Mouse (Mus musculus) layer of hippocampus, adult 2 months (tissue): Measurements from ENCODE around the gene C1qtnf5. TPM values are rescaled to one million over a fixed set of nuclear protein-coding genes. Genes with fewer than 3 reads are reported as not detected.
A peak's percentile ranks its signal among the peaks of the same experiment; 100 is the strongest.
"Not testable (repeated sequence)": the region's sequence is repeated elsewhere in the genome, so short reads cannot be mapped to it uniquely, and the experiment has no call there.

Experiments used
- DNase-seq, 2 experiments: peaks; one replicate each; pipeline ENCODE4 v3.0.0; 2022; ENCODE audit warnings: low spot score in 2 of 2
- H3K27ac ChIP-seq: fragments of 200-600 bp; 2 replicates; pipeline ENCODE4 v1.8.1; 2022
- H3K4me3 ChIP-seq: fragments of 200-600 bp; 2 replicates; pipeline ENCODE4 v1.8.1; 2022; ENCODE audit warnings: mild to moderate bottlenecking
- CTCF ChIP-seq: fragments of 200-600 bp; conservative IDR thresholded peaks from 2 replicates; pipeline ENCODE4 v1.8.1; 2022; ENCODE audit warnings: antibody characterized with exemption, mild to moderate bottlenecking, moderate library complexity
- total RNA-seq, 2 experiments: library from RNA; stranded (reverse); gene quantifications; 2 replicates each; pipeline ENCODE4 v1.2.3; 2021

C1qtnf5 gene
- total RNA-seq, 2 experiments from 2014 or later = 12.3 to 14.4 TPM

DNA sequence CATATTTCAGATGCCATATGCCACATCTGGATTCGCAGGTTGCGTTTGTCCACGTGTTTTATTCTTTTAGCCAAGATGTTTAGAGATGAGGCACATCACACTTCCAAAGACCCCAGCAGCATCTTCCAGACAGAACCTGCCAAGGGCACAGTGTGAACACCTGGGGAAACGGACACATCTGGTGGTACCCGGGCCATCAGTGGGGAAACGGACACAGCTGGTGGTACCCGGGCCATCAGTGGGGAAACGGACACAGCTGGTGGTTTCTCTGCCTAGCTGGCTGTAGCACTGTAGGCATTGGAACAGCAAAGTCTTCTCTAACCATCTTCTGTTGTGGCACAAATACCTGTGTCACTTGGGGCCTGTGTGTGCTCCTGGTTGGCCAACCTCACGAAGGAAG is 11.3 kb upstream of the C1qtnf5 start:
- Histone ChIP-seq H3K4me3 (no peak overlapping the region), H3K27ac (peak overlapping the region; percentile 93)
- no peak for DNase-seq
- no peak for TF ChIP-seq CTCF

DNA sequence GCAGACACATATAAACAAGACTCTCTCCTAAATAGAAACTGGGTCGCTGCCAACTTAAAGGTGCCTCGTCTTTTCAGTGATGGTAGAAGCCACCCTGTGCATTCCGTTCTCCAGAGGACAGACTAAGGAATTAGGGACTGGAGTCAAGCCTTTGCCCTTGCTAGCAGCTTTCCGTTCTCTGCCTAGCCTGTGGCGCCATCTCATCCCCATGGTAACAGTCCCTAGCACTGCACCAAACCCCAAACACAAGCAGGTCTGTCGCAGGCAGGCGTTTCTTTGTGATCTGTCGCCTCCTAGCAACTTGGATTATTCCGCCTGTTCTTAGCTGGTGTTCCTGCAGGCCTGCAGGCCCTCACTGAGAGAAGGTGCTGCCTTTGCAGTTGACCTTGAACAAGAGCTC is 10.5 kb upstream of the C1qtnf5 start:
- TF ChIP-seq CTCF = no peak
- peak; percentile 54 to 76 for DNase-seq
- Histone ChIP-seq H3K4me3 (no peak overlapping the region), H3K27ac (peak overlapping the region; percentile 93)

DNA sequence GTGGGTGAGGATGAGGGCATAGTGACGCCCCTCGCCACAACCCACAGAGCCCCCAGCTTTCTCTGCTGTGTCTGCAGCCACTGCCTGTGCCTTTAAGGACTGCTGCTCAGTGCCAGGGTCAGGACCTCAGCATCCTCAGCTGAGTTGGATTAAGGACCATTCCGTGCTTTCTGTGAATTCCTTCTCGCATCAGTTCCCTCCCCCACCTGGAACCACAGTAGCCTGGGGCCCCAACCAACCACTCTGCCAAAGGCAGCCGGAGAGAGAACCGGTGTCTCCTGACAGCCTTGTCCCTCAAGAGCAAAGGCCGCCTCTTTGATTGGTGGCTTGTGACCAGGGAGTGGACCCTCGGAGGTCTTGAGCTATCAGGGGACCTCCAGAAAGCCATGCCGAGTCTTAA is 5.6 kb upstream of the C1qtnf5 start, which contains the start of gene Mfrp:
Gene Mfrp, plus strand, starts transcription at position 240 of the 400 bp plus-strand sequence.
- TF ChIP-seq CTCF = no peak
- DNase-seq = no peak
- no peak within 1 kb of the TSS for H3K27ac ChIP-seq
- H3K4me3 ChIP-seq = no peak within 1 kb of the TSS

DNA sequence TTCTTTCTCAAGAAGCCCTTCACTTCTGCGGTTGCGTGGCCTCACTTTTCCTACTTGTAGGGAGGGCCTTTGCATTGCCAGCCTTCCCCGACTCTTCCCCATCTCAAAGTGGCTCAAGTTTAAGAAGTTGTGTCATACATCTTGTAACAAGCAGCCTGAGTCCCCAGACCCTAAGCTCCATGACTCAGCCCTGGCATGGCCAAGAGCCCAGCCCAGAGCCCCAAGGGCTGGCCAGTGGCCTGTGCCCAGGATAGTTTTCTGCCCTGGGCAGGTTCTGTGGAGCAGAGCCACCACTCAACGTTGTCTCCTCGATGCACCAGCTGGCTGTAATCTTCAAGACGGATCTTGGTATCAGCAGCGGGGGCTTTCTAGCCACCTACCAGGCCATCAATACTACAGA is 2.2 kb upstream of the C1qtnf5 start:
- Histone ChIP-seq H3K27ac (no peak overlapping the region), H3K4me3 (no peak overlapping the region)
- no peak for DNase-seq
- no peak for TF ChIP-seq CTCF

DNA sequence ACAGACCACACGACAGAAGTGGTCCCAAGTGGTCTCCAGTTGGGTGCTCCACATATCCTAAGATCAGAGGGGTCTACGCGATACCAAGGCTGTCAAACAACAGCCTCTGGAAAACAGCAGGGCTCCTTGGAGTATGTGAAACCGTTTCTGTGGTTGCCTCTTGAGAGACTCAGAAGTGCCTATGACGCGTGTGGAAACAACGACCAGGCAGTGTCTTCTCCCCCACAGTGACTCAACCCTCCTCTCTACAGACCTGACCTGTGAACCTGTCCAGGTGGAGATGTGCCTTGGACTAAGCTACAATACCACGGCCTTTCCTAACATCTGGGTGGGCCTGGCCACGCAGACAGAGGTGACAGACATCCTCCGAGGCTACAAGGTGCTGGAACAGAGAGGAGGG is 1.3 kb upstream of the C1qtnf5 start:
- DNase-seq = no peak
- no peak overlapping the region for H3K4me3 ChIP-seq
- no peak overlapping the region; the same call in 1 of the 2 replicates for H3K27ac ChIP-seq
- no peak for TF ChIP-seq CTCF

DNA sequence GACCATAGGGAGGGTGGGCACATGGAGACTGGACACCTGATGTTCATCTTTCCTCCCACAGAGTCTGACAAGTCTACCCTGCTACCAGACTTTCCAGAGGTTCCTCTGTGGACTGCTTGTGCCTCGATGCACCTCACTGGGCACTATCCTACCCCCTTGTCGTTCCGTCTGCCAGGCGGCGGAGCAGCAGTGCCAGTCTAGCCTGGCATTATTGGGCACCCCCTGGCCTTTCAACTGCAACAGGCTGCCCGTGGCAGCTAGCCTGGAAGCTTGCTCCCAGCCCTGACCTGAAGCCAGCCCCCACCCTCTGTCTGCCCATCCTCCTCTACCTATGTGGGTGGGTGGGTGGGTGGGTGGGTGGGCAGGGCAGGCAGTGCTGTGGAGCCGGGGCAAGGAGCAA is 863 bp upstream of the C1qtnf5 start:
- no peak overlapping the region for H3K4me3 ChIP-seq
- DNase-seq = no peak
- peak overlapping the region; percentile 83; the same call in 1 of the 2 replicates for H3K27ac ChIP-seq
- no peak for TF ChIP-seq CTCF

DNA sequence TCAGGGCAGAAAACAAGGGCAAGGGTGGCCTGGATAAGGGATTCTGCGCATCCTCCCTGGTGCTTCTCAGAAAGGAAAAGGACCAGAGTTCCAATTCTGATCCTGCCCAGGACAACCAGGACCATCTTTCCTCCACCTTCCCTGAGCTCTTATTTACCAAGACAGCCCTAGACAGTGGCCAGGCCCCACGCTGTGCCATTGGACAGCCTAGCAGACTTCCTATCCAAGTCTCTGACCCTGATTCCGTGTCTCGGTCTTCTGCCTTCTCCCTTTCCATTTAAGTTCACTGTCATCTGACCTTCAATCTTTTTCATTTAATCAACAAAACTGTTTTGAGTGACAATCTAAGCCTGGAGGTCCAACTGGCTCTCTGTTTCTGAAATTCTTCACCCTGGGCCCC is 449 bp upstream of the C1qtnf5 start:
- no peak overlapping the region; the same call in 1 of the 2 replicates for H3K4me3 ChIP-seq
- peak overlapping the region; percentile 83 for H3K27ac ChIP-seq
- TF ChIP-seq CTCF = no peak
- DNase-seq = no peak

DNA sequence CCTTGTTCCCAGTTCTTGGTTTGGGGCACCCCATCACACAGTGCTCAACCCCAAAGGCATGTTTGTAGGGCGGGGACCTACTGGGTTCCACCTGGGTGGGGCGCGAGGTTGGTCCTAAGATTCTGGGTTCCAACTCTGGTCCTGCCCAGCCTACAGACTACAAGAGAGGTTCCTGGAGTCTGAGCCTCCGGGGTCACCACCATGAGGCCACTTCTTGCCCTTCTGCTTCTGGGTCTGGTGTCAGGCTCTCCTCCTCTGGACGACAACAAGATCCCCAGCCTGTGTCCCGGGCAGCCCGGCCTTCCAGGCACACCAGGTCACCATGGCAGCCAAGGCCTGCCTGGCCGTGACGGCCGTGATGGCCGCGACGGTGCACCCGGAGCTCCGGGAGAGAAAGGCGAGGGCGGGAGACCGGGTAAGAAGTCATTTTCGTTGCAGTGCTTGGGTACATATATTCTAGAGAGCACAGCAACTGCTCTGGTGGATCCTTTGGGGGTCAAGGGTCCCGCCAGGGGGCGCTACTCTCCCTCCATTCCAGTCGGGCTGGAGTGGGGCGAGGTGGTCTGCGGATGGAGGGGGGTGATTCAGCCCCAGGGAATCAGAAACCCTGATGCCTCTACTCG is 623 bp downstream of the C1qtnf5 start:
- peak; percentile 78 for TF ChIP-seq CTCF
- Histone ChIP-seq H3K27ac (peak overlapping the region; percentile 83), H3K4me3 (peak overlapping the region; percentile 17)
- peak in 1 of 2 experiments; percentile 64 for DNase-seq

DNA sequence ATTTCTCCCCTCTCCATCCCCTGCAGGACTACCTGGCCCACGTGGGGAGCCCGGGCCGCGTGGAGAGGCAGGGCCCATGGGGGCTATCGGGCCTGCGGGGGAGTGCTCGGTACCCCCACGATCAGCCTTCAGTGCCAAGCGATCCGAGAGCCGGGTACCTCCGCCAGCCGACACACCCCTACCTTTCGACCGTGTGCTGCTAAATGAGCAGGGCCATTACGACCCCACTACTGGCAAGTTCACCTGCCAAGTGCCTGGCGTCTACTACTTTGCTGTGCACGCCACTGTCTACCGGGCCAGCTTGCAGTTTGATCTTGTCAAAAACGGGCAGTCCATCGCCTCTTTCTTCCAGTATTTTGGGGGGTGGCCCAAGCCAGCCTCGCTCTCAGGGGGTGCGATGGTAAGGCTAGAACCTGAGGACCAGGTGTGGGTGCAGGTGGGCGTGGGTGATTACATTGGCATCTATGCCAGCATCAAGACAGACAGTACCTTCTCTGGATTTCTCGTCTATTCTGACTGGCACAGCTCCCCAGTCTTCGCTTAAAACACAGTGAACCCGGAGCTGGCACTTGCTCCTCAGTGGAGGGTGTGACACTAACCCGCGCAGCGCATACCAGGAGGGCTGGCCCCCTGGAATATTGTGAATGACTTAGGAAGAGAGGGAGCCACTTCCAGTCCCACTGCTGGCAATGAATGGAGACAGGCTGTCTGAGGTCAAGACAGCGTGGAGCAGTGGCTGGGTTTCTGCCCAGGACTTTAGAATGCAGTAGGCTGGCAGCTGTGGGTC is 1.4 kb downstream of the C1qtnf5 start:
- no peak for TF ChIP-seq CTCF
- Histone ChIP-seq H3K27ac (peak overlapping the region; percentile 83; the same call in 1 of the 2 replicates), H3K4me3 (peak overlapping the region; percentile 17)
- no peak for DNase-seq

DNA sequence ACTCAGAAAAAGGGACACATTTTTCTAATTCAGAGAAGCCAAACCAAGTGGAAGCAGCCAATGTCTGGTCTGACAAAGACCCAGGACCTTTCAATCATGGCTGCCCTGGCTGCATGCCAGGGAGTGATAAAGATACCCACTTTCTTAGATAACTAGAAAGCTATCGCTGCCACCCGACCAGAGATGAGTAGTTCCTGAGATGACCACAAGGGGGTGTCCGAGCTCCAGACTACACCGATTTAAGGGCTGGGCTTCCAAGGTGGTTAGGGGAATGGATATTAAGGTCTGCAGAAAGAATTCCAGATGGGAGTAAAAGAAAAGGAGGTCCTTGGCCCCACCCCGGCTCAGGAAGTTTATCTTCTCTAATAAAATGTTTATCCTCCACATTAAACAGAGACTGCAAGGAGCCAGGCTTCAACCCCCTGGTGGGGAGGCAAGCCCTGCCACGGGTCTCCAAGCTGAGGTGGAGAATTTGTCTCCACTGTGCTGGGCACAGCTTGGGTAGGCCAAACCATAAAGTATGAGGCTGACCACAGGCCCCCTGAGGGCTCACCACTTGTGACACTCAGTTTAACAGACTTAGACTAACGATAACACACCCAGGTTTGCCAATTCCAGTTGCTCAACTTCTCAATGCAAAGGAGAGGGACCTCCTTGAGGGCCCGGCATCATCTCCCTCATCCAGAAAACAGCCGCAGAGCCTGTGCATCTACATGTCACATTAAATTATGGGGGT is 2.5 kb downstream of the C1qtnf5 start:
- TF ChIP-seq CTCF = peak; percentile 92
- Histone ChIP-seq H3K4me3 (peak overlapping the region; percentile 17; the same call in 1 of the 2 replicates), H3K27ac (peak overlapping the region; percentile 32; the same call in 1 of the 2 replicates)
- peak; percentile 77 to 86 for DNase-seq

DNA sequence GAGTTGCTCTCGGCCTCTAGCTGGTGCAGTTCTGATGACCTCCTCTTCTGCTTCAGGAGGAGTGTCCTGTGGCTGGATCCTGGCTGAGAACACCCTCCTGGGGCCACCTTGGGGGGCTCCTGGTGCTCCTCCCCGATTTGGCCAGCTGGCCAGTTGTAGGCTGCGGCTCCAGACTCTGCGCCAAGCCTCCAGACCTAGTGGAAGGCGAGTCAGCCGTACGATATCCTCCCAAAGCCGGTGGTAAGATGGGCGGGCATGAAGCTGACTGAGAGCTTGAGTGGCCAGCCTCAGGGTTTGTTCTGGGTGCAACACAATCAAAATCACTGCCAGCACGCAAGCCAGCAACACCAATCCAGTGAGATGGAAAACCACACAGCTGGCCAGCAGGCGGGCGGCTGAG is 4.9 kb downstream of the C1qtnf5 start:
- not testable (repeated sequence) for H3K4me3 ChIP-seq, H3K27ac ChIP-seq, DNase-seq

DNA sequence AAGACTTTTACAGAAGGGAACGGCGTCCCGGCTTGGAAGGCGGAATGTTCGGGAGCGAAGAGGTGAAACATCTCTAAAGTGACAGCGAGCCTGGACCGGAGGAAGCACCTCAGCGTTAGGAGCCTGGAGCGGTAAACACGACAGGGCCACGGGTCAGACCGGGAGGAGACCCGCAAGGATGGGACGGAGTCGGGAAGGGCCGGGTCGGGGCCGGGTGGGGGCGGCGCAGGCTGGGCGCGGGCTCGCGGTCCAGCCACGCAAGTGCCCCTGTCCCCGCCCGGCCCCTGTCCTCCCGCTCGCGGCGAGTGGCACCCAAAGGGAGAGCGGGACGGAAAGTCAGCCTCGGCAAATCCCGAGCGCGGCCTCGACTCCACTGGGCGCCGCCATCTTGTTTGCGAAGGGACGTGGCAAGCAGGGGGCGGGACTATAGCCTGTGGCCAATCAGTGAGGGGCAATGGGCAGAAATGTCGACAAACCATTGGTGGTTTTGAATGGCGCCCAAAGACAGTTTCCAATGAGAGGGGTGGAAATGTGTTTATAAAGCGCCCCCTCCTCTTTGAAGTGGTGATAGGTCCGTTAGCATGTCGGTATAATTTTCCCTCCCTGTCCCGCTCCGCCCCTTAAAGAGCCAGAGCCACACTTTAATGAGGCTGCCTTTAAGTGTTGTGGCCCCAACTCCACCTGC is 6.2 kb downstream of the C1qtnf5 start, which contains the start of the genes Gm49380 and Rnf26:
Gene Gm49380, minus strand, starts transcription at position 396 of the 685 bp plus-strand sequence.
Gene Rnf26, minus strand, starts transcription at position 413 of the 685 bp plus-strand sequence.
- peak; percentile 94 to 98 for DNase-seq
- TF ChIP-seq CTCF = no peak
- peak within 1 kb of the TSS; percentile 76 for H3K27ac ChIP-seq
- H3K4me3 ChIP-seq = peak within 1 kb of the TSS; percentile 65
